Mouse (Mus musculus): ENCODE measurements at regions not wholly inside any gene's neighbourhood (a gene's known extent, or its start where the extent isn't known, plus 50 kb on each side); places are given as distances from the start of the nearest gene placed in this dataset.

- DNase-seq, result no peak
Measured at GRCm38 (mm10) chr4:56039327-56039726, 507.1 kb upstream of the Klf4 start.

GRCm38 (mm10) chr4:56036334-56036733, 504.1 kb upstream of the Klf4 start:
- no peak for DNase-seq

- no peak for DNase-seq
Measured at GRCm38 (mm10) chr4:56035543-56035942, 503.3 kb upstream of the Klf4 start.

- no peak for DNase-seq
Measured at GRCm38 (mm10) chr4:56028441-56028840, 496.2 kb upstream of the Klf4 start.

- no peak for DNase-seq
Measured at GRCm38 (mm10) chr4:56027258-56027657, 495.0 kb upstream of the Klf4 start.

- DNase-seq, result no peak
Measured at GRCm38 (mm10) chr4:56024478-56024877, 492.2 kb upstream of the Klf4 start.

GRCm38 (mm10) chr4:56018212-56018611, 485.9 kb upstream of the Klf4 start:
- DNase-seq, result no peak

- no peak for DNase-seq
Measured at GRCm38 (mm10) chr4:56015481-56015880, 483.2 kb upstream of the Klf4 start.

- DNase-seq, result no peak
Measured at GRCm38 (mm10) chr4:56008287-56008686, 476.0 kb upstream of the Klf4 start.

- no peak for DNase-seq
Measured at GRCm38 (mm10) chr4:56004227-56004626, 472.0 kb upstream of the Klf4 start.

- DNase-seq, result no peak
Measured at GRCm38 (mm10) chr4:56001312-56001731, 469.1 kb upstream of the Klf4 start.

GRCm38 (mm10) chr4:55984026-55984425, 451.8 kb upstream of the Klf4 start:
- no peak for DNase-seq

- DNase-seq, result no peak
Measured at GRCm38 (mm10) chr4:55978539-55978938, 446.3 kb upstream of the Klf4 start.

- DNase-seq, result no peak
Measured at GRCm38 (mm10) chr4:55976265-55976664, 444.0 kb upstream of the Klf4 start.

GRCm38 (mm10) chr4:55973706-55974105, 441.4 kb upstream of the Klf4 start:
- DNase-seq, result no peak

- no peak for DNase-seq
Measured at GRCm38 (mm10) chr4:55972235-55972819, 440.1 kb upstream of the Klf4 start.

- peak; percentile 67 for DNase-seq
Measured at GRCm38 (mm10) chr4:55960063-55960462, 427.8 kb upstream of the Klf4 start.

GRCm38 (mm10) chr4:55953701-55954100, 421.4 kb upstream of the Klf4 start:
- DNase-seq, result no peak

- no peak for DNase-seq
Measured at GRCm38 (mm10) chr4:55952220-55952619, 420.0 kb upstream of the Klf4 start.

GRCm38 (mm10) chr4:55941423-55941822, 409.2 kb upstream of the Klf4 start:
- no peak for DNase-seq

GRCm38 (mm10) chr4:55938383-55938782, 406.1 kb upstream of the Klf4 start:
- no peak for DNase-seq

GRCm38 (mm10) chr4:55937833-55938232, 405.6 kb upstream of the Klf4 start:
- no peak for DNase-seq

GRCm38 (mm10) chr4:55929141-55929782, 397.0 kb upstream of the Klf4 start:
- no peak for DNase-seq

GRCm38 (mm10) chr4:55928670-55929069, 396.4 kb upstream of the Klf4 start:
- DNase-seq, result no peak

- no peak for DNase-seq
Measured at GRCm38 (mm10) chr4:55928196-55928595, 395.9 kb upstream of the Klf4 start.
